Mouse (Mus musculus): ENCODE data around the gene Bicdl1.
A peak's percentile ranks its signal among the peaks of the same experiment; 100 is the strongest.
"Not testable (repeated sequence)": the region's sequence is repeated elsewhere in the genome, so short reads cannot be mapped to it uniquely, and the experiment has no call there.

The Bicdl1 gene

GRCm38 (mm10) chr5:115731001-115731731 lies at the start of gene Bicdl1:
Bicdl1 (minus strand) TSS chr5:115731621.
- peak; percentile 82 for DNase-seq

- DNase-seq, result no peak
Observed at GRCm38 (mm10) chr5:115776911-115777310, 45.5 kb upstream of the Bicdl1 start.

GRCm38 (mm10) chr5:115775350-115775749 lies 43.9 kb upstream of the Bicdl1 start:
- DNase-seq, result no peak

- DNase-seq, result no peak
Observed at GRCm38 (mm10) chr5:115770048-115770447, 38.6 kb upstream of the Bicdl1 start.

- peak; percentile 85 for DNase-seq
Observed at GRCm38 (mm10) chr5:115769116-115769515, 37.7 kb upstream of the Bicdl1 start.

GRCm38 (mm10) chr5:115766821-115767220 lies 35.4 kb upstream of the Bicdl1 start:
- DNase-seq, result peak; percentile 61

- peak; percentile 33 for DNase-seq
Observed at GRCm38 (mm10) chr5:115763981-115764380, 32.6 kb upstream of the Bicdl1 start.

- no peak for DNase-seq
Observed at GRCm38 (mm10) chr5:115760903-115761302, 29.5 kb upstream of the Bicdl1 start.

GRCm38 (mm10) chr5:115758431-115759180 lies 27.2 kb upstream of the Bicdl1 start:
- DNase-seq, result peak; percentile 34

- DNase-seq, result no peak
Observed at GRCm38 (mm10) chr5:115757516-115757915, 26.1 kb upstream of the Bicdl1 start.

- no peak for DNase-seq
Observed at GRCm38 (mm10) chr5:115755501-115755900, 24.1 kb upstream of the Bicdl1 start.

GRCm38 (mm10) chr5:115754831-115755230 lies 23.4 kb upstream of the Bicdl1 start:
- no peak for DNase-seq

GRCm38 (mm10) chr5:115752883-115753282 lies 21.5 kb upstream of the Bicdl1 start:
- no peak for DNase-seq

GRCm38 (mm10) chr5:115751916-115752315 lies 20.5 kb upstream of the Bicdl1 start:
- not testable (repeated sequence) for DNase-seq

- DNase-seq, result no peak
Observed at GRCm38 (mm10) chr5:115748316-115748715, 16.9 kb upstream of the Bicdl1 start.

- no peak for DNase-seq
Observed at GRCm38 (mm10) chr5:115745319-115745718, 13.9 kb upstream of the Bicdl1 start.

- no peak for DNase-seq
Observed at GRCm38 (mm10) chr5:115738032-115738431, 6.6 kb upstream of the Bicdl1 start.

- DNase-seq, result no peak
Observed at GRCm38 (mm10) chr5:115734570-115734969, 3.1 kb upstream of the Bicdl1 start.

- DNase-seq, result peak; percentile 84
Observed at GRCm38 (mm10) chr5:115732849-115733216, 1.4 kb upstream of the Bicdl1 start.

- DNase-seq, result peak; percentile 98
Observed at GRCm38 (mm10) chr5:115732176-115732848, 891 bp upstream of the Bicdl1 start.

- DNase-seq, result no peak
Observed at GRCm38 (mm10) chr5:115731732-115732175, 333 bp upstream of the Bicdl1 start.

GRCm38 (mm10) chr5:115730314-115730713 lies 1.1 kb downstream of the Bicdl1 start:
- DNase-seq, result peak; percentile 36

- no peak for DNase-seq
Observed at GRCm38 (mm10) chr5:115726581-115726980, 4.8 kb downstream of the Bicdl1 start.

GRCm38 (mm10) chr5:115726019-115726418 lies 5.4 kb downstream of the Bicdl1 start:
- no peak for DNase-seq
